Mouse (Mus musculus): ENCODE results near the gene Ramac.
A peak's percentile ranks its signal among the peaks of the same experiment; 100 is the strongest.

Ramac gene

DNA sequence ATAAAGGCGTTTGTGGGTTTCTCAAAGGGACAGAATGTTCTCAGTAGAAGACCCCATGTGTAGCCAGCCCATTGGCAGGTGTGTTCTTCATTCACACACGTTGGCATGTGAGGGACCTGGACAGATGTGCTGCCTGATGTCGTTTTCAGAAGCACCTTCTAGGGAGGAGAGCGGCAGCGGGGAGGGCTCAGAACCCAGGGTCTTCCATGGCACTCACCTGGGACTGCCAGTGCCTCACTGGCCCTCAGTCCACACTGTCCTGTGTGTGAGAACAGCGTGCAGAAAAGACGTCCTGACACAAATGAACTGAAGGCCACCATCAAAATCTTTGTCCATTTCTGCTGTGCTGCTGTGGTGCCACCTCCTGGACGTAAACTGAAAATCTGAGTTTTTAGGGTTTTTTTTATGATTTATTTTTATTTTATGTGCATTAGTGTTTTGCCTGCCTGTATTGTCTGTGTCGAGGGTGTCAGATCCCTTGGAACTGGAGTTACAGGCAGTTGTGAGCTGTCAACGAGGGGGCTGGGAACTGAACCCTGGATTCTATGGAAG is 15.0 kb downstream of the Ramac start:
- DNase-seq (ENCODE audit: low spot score), result no peak

DNA sequence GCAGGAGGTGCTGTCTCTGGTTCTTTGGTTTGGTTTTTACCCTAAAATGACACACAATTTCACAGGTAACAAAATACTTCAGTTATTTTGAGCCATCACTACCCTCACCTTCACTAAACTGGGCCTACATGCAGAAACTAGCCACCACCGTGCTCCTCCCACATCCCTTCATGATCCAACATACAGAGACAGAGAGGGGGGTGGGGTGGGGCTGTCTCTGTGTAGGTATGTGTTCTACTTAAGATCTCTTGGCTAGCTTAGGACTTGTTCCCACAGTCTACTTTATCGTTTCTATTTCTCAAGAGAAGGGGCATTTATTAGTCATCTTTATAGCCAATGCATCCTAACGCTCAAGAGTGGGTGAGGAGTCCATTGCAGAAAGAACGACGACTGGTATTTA is 25.8 kb downstream of the Ramac start:
- no peak for DNase-seq (ENCODE audit: low spot score)

DNA sequence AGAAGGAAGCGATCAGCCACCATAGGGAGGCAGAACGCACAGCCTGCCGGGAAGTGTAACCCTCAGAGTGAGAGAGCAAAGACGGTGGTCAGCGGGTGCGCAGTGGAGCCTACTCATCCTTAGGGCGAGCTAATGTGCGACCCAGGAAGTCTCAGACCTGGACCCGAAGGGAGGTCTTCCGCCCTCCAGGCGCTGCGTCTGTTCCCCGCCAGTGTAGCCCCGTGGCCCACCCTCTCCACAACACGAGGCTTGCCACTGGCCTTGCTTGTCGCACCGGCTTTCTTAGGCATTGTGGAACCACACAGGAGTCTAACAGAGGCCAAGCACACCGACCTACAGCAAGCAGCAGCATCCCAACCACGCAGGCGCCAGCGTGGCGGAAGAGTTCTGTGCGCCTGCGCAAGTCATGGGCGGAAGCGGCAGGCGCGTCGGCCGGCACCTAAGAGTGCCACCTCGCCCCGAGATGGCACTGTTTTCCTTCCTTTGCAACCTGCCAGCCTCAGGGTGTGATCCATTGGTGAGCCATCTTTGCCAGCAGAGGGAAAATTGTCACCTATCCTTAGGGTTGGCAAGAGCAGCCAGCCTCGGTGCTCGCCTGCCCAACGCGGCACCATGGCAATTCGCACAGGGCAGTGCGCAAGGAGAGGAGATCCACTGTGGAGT is 26.5 kb downstream of the Ramac start, which contains the start of gene 3110040N11Rik:
Gene 3110040N11Rik (minus strand): TSS at position 384 of the 663 bp plus-strand sequence.
- peak; percentile 84 for DNase-seq (ENCODE audit: low spot score)

DNA sequence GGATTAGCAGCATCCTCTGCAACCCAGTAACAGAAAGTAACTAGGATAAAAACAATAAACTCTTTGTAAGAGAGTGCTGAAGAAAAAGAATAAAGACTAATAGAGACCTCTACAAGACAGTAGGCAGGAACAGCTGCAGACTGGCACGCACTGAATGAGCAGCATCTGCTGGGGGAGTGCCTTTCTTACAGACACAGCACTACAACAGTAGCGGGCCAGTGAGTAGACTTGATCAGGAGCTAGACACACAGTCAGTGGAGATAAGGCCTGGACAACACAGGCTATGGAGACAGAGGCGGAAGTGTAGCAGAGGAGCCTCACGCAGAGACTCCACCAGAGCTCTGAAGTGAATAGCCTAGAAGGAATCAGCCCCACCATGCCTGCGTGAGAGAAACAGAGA is 43.3 kb downstream of the Ramac start:
- no peak for DNase-seq (ENCODE audit: low spot score)

All from ovary, postnatal 36 days (tissue).